Mouse (Mus musculus): Measurements from ENCODE around the gene Ascc1. TPM values are rescaled to one million over a fixed set of nuclear protein-coding genes. Genes with fewer than 3 reads are reported as not detected.

Gene Ascc1
- polyA plus RNA-seq, 1 experiment, result 24.1 TPM

- Histone ChIP-seq H3ac (ENCODE audit: control insufficient read depth, insufficient read length, low read depth) (no peak overlapping the region), H3K4me3 (ENCODE audit: insufficient read depth, poor library complexity, severe bottlenecking) (no peak overlapping the region), H3K79me2 (ENCODE audit: control insufficient read depth, insufficient read depth) (peaks cover 23% of the 10 kb centered on the region), H3K27me3 (ENCODE audit: control insufficient read depth, insufficient read depth, insufficient read length) (no peaks in the 10 kb centered on the region), H3K79me3 (ENCODE audit: low read depth) (peaks cover 15% of the 10 kb centered on the region), H3K36me3 (ENCODE audit: control insufficient read depth, insufficient read depth) (peaks cover 13% of the 10 kb centered on the region)
- TF ChIP-seq FOSL1 (IDR thresholded peaks at IDR 0.05; ENCODE audit: insufficient read depth, low read length, poor library complexity, severe bottlenecking), result no peak
- TF ChIP-seq USF1 (IDR thresholded peaks at IDR 0.05; ENCODE audit: low read depth), result no peak
Measured at GRCm38 (mm10) chr10:60005264-60005663, 2.7 kb downstream of the Ascc1 start.

- H3K4me3 ChIP-seq (ENCODE audit: insufficient read depth, poor library complexity, severe bottlenecking), result no peak overlapping the region
- H3K79me2 ChIP-seq (ENCODE audit: control insufficient read depth, insufficient read depth), result no peaks in the 10 kb centered on the region
- peaks cover 2% of the 10 kb centered on the region for H3K79me3 ChIP-seq (ENCODE audit: low read depth)
- no peak for TF ChIP-seq CEBPB (IDR thresholded peaks at IDR 0.05; ENCODE audit: low read depth)
- TF ChIP-seq MYOD1 (IDR thresholded peaks at IDR 0.05; ENCODE audit: control insufficient read depth, insufficient read length, low read depth), result no peak
- TF ChIP-seq USF1 (IDR thresholded peaks at IDR 0.05; ENCODE audit: low read depth), result no peak
- no peak for TF ChIP-seq MYOG (IDR thresholded peaks at IDR 0.05; ENCODE audit: control insufficient read depth, extremely low read depth, insufficient read length)
- no peak for TF ChIP-seq MAX (IDR thresholded peaks at IDR 0.05)
- TF ChIP-seq FOSL1 (IDR thresholded peaks at IDR 0.05; ENCODE audit: insufficient read depth, low read length, poor library complexity, severe bottlenecking), result no peak
- TF ChIP-seq CTCF (IDR thresholded peaks at IDR 0.05; ENCODE audit: control insufficient read depth, insufficient read depth, insufficient read length), result no peak
- H3K27me3 ChIP-seq (ENCODE audit: control insufficient read depth, insufficient read depth, insufficient read length), result no peaks in the 10 kb centered on the region
- no peak overlapping the region for H3ac ChIP-seq (ENCODE audit: control insufficient read depth, insufficient read length, low read depth)
- peaks cover 9% of the 10 kb centered on the region for H3K36me3 ChIP-seq (ENCODE audit: control insufficient read depth, insufficient read depth)
Measured at GRCm38 (mm10) chr10:60009115-60009514, 6.5 kb downstream of the Ascc1 start.

- no peak overlapping the region for H3ac ChIP-seq (ENCODE audit: control insufficient read depth, insufficient read length, low read depth)
- no peaks in the 10 kb centered on the region for H3K79me2 ChIP-seq (ENCODE audit: control insufficient read depth, insufficient read depth)
- TF ChIP-seq CTCF (IDR thresholded peaks at IDR 0.05; ENCODE audit: control insufficient read depth, insufficient read depth, insufficient read length) (no peak), MAX (IDR thresholded peaks at IDR 0.05) (no peak), MYOG (IDR thresholded peaks at IDR 0.05; ENCODE audit: control insufficient read depth, extremely low read depth, insufficient read length) (no peak), USF1 (IDR thresholded peaks at IDR 0.05; ENCODE audit: low read depth) (no peak), CEBPB (IDR thresholded peaks at IDR 0.05; ENCODE audit: low read depth) (no peak)
- no peaks in the 10 kb centered on the region for H3K79me3 ChIP-seq (ENCODE audit: low read depth)
- H3K4me3 ChIP-seq (ENCODE audit: insufficient read depth, poor library complexity, severe bottlenecking), result no peak overlapping the region
- H3K36me3 ChIP-seq (ENCODE audit: control insufficient read depth, insufficient read depth), result peaks cover 6% of the 10 kb centered on the region
- no peaks in the 10 kb centered on the region for H3K27me3 ChIP-seq (ENCODE audit: control insufficient read depth, insufficient read depth, insufficient read length)
Measured at GRCm38 (mm10) chr10:60016223-60016622, 13.6 kb downstream of the Ascc1 start.

- no peaks in the 10 kb centered on the region for H3K79me3 ChIP-seq (ENCODE audit: low read depth)
- H3K4me3 ChIP-seq (ENCODE audit: insufficient read depth, poor library complexity, severe bottlenecking), result no peak overlapping the region
- no peaks in the 10 kb centered on the region for H3K27me3 ChIP-seq (ENCODE audit: control insufficient read depth, insufficient read depth, insufficient read length)
- TF ChIP-seq CTCF (IDR thresholded peaks at IDR 0.05; ENCODE audit: control insufficient read depth, insufficient read depth, insufficient read length) (no peak), USF1 (IDR thresholded peaks at IDR 0.05; ENCODE audit: low read depth) (no peak), FOSL1 (IDR thresholded peaks at IDR 0.05; ENCODE audit: insufficient read depth, low read length, poor library complexity, severe bottlenecking) (no peak), CEBPB (IDR thresholded peaks at IDR 0.05; ENCODE audit: low read depth) (no peak), MYOD1 (IDR thresholded peaks at IDR 0.05; ENCODE audit: control insufficient read depth, insufficient read length, low read depth) (no peak), MYOG (IDR thresholded peaks at IDR 0.05; ENCODE audit: control insufficient read depth, extremely low read depth, insufficient read length) (no peak)
- no peaks in the 10 kb centered on the region for H3K79me2 ChIP-seq (ENCODE audit: control insufficient read depth, insufficient read depth)
- H3ac ChIP-seq (ENCODE audit: control insufficient read depth, insufficient read length, low read depth), result no peak overlapping the region
- peaks cover 8% of the 10 kb centered on the region for H3K36me3 ChIP-seq (ENCODE audit: control insufficient read depth, insufficient read depth)
Measured at GRCm38 (mm10) chr10:60019299-60019698, 16.7 kb downstream of the Ascc1 start.

GRCm38 (mm10) chr10:60023751-60024150 lies 21.1 kb downstream of the Ascc1 start:
- Histone ChIP-seq H3K79me3 (ENCODE audit: low read depth) (no peaks in the 10 kb centered on the region), H3K79me2 (ENCODE audit: control insufficient read depth, insufficient read depth) (no peaks in the 10 kb centered on the region), H3K27me3 (ENCODE audit: control insufficient read depth, insufficient read depth, insufficient read length) (no peaks in the 10 kb centered on the region), H3K36me3 (ENCODE audit: control insufficient read depth, insufficient read depth) (peaks cover 8% of the 10 kb centered on the region), H3ac (ENCODE audit: control insufficient read depth, insufficient read length, low read depth) (no peak overlapping the region), H3K4me3 (ENCODE audit: insufficient read depth, poor library complexity, severe bottlenecking) (no peak overlapping the region)
- TF ChIP-seq MYOD1 (IDR thresholded peaks at IDR 0.05; ENCODE audit: control insufficient read depth, insufficient read length, low read depth) (no peak), FOSL1 (IDR thresholded peaks at IDR 0.05; ENCODE audit: insufficient read depth, low read length, poor library complexity, severe bottlenecking) (no peak), MAX (IDR thresholded peaks at IDR 0.05) (no peak), USF1 (IDR thresholded peaks at IDR 0.05; ENCODE audit: low read depth) (no peak), MYOG (IDR thresholded peaks at IDR 0.05; ENCODE audit: control insufficient read depth, extremely low read depth, insufficient read length) (no peak)

GRCm38 (mm10) chr10:60026759-60027395 lies 24.3 kb downstream of the Ascc1 start:
- no peaks in the 10 kb centered on the region for H3K79me2 ChIP-seq (ENCODE audit: control insufficient read depth, insufficient read depth)
- H3K79me3 ChIP-seq (ENCODE audit: low read depth), result no peaks in the 10 kb centered on the region
- no peaks in the 10 kb centered on the region for H3K27me3 ChIP-seq (ENCODE audit: control insufficient read depth, insufficient read depth, insufficient read length)
- no peaks in the 10 kb centered on the region for H3K36me3 ChIP-seq (ENCODE audit: control insufficient read depth, insufficient read depth)
- no peak overlapping the region for H3ac ChIP-seq (ENCODE audit: control insufficient read depth, insufficient read length, low read depth)
- H3K4me3 ChIP-seq (ENCODE audit: insufficient read depth, poor library complexity, severe bottlenecking), result no peak overlapping the region
- TF ChIP-seq MAX (IDR thresholded peaks at IDR 0.05) (no peak), FOSL1 (IDR thresholded peaks at IDR 0.05; ENCODE audit: insufficient read depth, low read length, poor library complexity, severe bottlenecking) (no peak)

Data from C2C12 (cell line).